Mouse (Mus musculus) inflammation-experienced regulatory T-cells, adult 6 months (primary cell): ENCODE measurements around the gene Kcnk5. TPM values are rescaled to one million over a fixed set of nuclear protein-coding genes. Genes with fewer than 3 reads are reported as not detected.
A peak's percentile ranks its signal among the peaks of the same experiment; 100 is the strongest.

Experiments
- ATAC-seq: one replicate; pipeline ENCODE4 v1.8.0; 2017
- polyA plus RNA-seq, 3 experiments: library from polyadenylated mRNA; unstranded; fragments of 100-300 nt; shearing (Covaris generic); gene quantifications; one replicate each; pipeline ENCODE4 v1.2.1; 2017

The Kcnk5 gene
- polyA plus RNA-seq, 3 experiments from 2014 or later, result 4.2 to 7.5 (median 5.4) TPM

GRCm38 (mm10) chr14:20162686-20163085 lies 18.9 kb downstream of the Kcnk5 start:
- no peak for ATAC-seq

GRCm38 (mm10) chr14:20158727-20159681 lies 22.6 kb downstream of the Kcnk5 start:
- no peak for ATAC-seq

- ATAC-seq, result no peak
These were observed 24.0 kb downstream of the Kcnk5 start for GRCm38 (mm10) chr14:20157595-20157994.

- no peak for ATAC-seq
These were observed 25.9 kb downstream of the Kcnk5 start for GRCm38 (mm10) chr14:20155718-20156117.

GRCm38 (mm10) chr14:20154937-20155336 lies 26.7 kb downstream of the Kcnk5 start:
- ATAC-seq, result no peak

- ATAC-seq, result no peak
These were observed 27.4 kb downstream of the Kcnk5 start for GRCm38 (mm10) chr14:20154245-20154644.

- no peak for ATAC-seq
These were observed 32.2 kb downstream of the Kcnk5 start for GRCm38 (mm10) chr14:20149127-20150080.

GRCm38 (mm10) chr14:20148514-20148913 lies 33.1 kb downstream of the Kcnk5 start:
- ATAC-seq, result no peak

GRCm38 (mm10) chr14:20147854-20148253 lies 33.8 kb downstream of the Kcnk5 start:
- ATAC-seq, result no peak

GRCm38 (mm10) chr14:20144093-20144492 lies 37.5 kb downstream of the Kcnk5 start:
- ATAC-seq, result no peak

- ATAC-seq, result no peak
These were observed 42.9 kb downstream of the Kcnk5 start, which contains the start of gene Saysd1 for GRCm38 (mm10) chr14:20138484-20139355. TSS of gene Saysd1 (minus strand) at chr14:20138534.

GRCm38 (mm10) chr14:20134965-20135671 lies 46.5 kb downstream of the Kcnk5 start:
- no peak for ATAC-seq

GRCm38 (mm10) chr14:20128162-20128561 lies 53.4 kb downstream of the Kcnk5 start:
- ATAC-seq, result no peak

- ATAC-seq, result no peak
These were observed 54.1 kb downstream of the Kcnk5 start for GRCm38 (mm10) chr14:20127406-20128087.

GRCm38 (mm10) chr14:20120868-20121267 lies 60.7 kb downstream of the Kcnk5 start:
- no peak for ATAC-seq

GRCm38 (mm10) chr14:20120012-20120411 lies 61.6 kb downstream of the Kcnk5 start:
- ATAC-seq, result no peak

GRCm38 (mm10) chr14:20116149-20116605 lies 65.4 kb downstream of the Kcnk5 start:
- no peak for ATAC-seq

- ATAC-seq, result peak; percentile 41
These were observed 66.7 kb downstream of the Kcnk5 start for GRCm38 (mm10) chr14:20114951-20115350.

GRCm38 (mm10) chr14:20113964-20114363 lies 67.6 kb downstream of the Kcnk5 start:
- ATAC-seq, result peak; percentile 72

- no peak for ATAC-seq
These were observed 68.2 kb downstream of the Kcnk5 start for GRCm38 (mm10) chr14:20113189-20113961.
